Mouse (Mus musculus) layer of hippocampus, adult 8-10 months (tissue): Measurements from ENCODE around the gene Gm10563. TPM values are rescaled to one million over a fixed set of nuclear protein-coding genes. Genes with fewer than 3 reads are reported as not detected.
"Not testable (repeated sequence)": the region's sequence is repeated elsewhere in the genome, so short reads cannot be mapped to it uniquely, and the experiment has no call there.

Source experiments
- DNase-seq, 2 experiments: peaks; one replicate each; pipeline ENCODE4 v3.0.0; 2022; ENCODE audit warnings: low spot score in 2 of 2
- total RNA-seq, 4 experiments: library from RNA; stranded (reverse); gene quantifications; 2 replicates each; pipeline ENCODE4 v1.2.4; 2022

Gene Gm10563
- total RNA-seq, 4 experiments from 2014 or later, result not detected

- no peak for DNase-seq
Observed at GRCm38 (mm10) chr4:155599901-155600825, 45.0 kb downstream of the Gm10563 start.

GRCm38 (mm10) chr4:155598536-155598935 lies 46.7 kb downstream of the Gm10563 start:
- DNase-seq, result no peak

- DNase-seq, result no peak
Observed at GRCm38 (mm10) chr4:155596606-155597005, 48.6 kb downstream of the Gm10563 start.

GRCm38 (mm10) chr4:155595777-155596176 lies 49.4 kb downstream of the Gm10563 start:
- no peak for DNase-seq

- no peak for DNase-seq
Observed at GRCm38 (mm10) chr4:155593780-155594179, 51.4 kb downstream of the Gm10563 start.

GRCm38 (mm10) chr4:155591012-155591719 lies 54.0 kb downstream of the Gm10563 start:
- no peak for DNase-seq

GRCm38 (mm10) chr4:155589356-155589755 lies 55.9 kb downstream of the Gm10563 start:
- no peak for DNase-seq

- no peak for DNase-seq
Observed at GRCm38 (mm10) chr4:155582279-155582905, 62.8 kb downstream of the Gm10563 start.

GRCm38 (mm10) chr4:155580420-155580819 lies 64.8 kb downstream of the Gm10563 start:
- peak in 1 of 2 experiments; percentile 40 for DNase-seq

GRCm38 (mm10) chr4:155578336-155579125 lies 66.7 kb downstream of the Gm10563 start:
- DNase-seq, result no peak

GRCm38 (mm10) chr4:155577741-155578140 lies 67.5 kb downstream of the Gm10563 start:
- no peak for DNase-seq

- DNase-seq, result no peak
Observed at GRCm38 (mm10) chr4:155577132-155577531, 68.1 kb downstream of the Gm10563 start.

GRCm38 (mm10) chr4:155575521-155575920 lies 69.7 kb downstream of the Gm10563 start:
- no peak for DNase-seq

GRCm38 (mm10) chr4:155574931-155575330 lies 70.3 kb downstream of the Gm10563 start:
- no peak for DNase-seq

GRCm38 (mm10) chr4:155573876-155574275 lies 71.3 kb downstream of the Gm10563 start:
- DNase-seq, result no peak

GRCm38 (mm10) chr4:155573155-155573554 lies 72.1 kb downstream of the Gm10563 start:
- DNase-seq, result no peak

- DNase-seq, result no peak
Observed at GRCm38 (mm10) chr4:155571442-155571841, 73.8 kb downstream of the Gm10563 start.

- not testable (repeated sequence) for DNase-seq
Observed at GRCm38 (mm10) chr4:155570315-155570714, 74.9 kb downstream of the Gm10563 start.

- DNase-seq, result no peak
Observed at GRCm38 (mm10) chr4:155569818-155570217, 75.4 kb downstream of the Gm10563 start.

- DNase-seq, result no peak
Observed at GRCm38 (mm10) chr4:155568632-155569370, 76.4 kb downstream of the Gm10563 start.
